Mouse (Mus musculus): ENCODE data around the gene Dpp6.
A peak's percentile ranks its signal among the peaks of the same experiment; 100 is the strongest.

The Dpp6 gene

DNA sequence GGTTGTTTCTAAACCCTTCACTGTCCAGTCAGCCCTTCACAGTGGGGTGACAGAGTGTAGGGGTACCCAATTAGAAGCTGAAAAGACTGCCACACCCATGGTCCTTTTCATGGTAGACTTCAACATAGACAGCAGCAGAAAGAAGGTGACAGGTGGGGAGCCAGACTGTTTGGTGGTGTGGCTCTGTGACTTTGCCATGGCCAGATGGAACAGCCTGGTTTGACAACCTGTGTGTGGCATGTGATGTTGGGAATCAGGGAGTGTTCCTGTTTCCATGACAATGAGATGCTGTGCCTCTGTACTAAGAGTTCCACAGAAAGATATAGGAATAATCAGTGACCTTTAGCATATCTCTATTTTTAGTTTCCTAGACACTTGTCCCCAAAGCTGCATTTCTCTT is 386.1 kb downstream of the Dpp6 start:
- peak; percentile 52 for DNase-seq

DNA sequence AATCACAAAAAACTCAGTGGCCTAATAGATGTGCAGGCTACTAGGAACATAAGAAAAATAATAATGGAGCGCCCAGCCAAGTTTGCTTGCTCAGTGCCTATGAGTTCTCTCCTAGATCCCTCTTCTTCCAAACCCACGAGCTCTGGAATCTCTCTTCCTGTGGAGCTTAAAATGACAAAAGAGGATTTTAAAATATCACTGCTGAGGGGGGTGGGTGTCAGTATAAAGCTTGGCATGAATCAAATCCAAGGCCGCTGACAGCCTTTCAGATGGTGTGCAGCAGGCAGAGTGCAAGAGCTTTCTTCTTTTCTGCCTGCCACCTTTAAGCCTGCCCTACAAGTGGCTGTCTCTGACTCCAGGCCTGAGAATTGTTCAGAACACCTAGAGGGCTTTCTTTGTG is 387.7 kb downstream of the Dpp6 start:
- no peak for DNase-seq

DNA sequence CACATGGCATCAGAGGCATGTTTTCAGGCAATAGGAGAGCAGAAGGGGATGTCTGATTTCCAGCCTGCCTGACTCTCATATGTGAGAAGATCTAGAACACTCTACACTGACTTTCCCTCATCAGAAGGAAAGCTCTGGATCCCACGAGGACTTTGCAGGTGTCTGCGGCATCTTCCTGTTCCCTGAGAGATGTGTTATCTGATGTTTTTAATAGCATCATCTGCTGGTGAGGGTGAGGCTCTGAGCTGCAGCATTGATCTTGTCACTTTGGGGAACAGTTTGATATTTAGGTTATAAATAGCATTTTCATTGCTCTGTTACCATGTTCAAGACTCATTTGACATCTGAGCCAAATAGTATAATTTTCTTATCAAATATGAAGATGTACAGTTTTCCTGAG is 388.8 kb downstream of the Dpp6 start:
- DNase-seq = no peak

DNA sequence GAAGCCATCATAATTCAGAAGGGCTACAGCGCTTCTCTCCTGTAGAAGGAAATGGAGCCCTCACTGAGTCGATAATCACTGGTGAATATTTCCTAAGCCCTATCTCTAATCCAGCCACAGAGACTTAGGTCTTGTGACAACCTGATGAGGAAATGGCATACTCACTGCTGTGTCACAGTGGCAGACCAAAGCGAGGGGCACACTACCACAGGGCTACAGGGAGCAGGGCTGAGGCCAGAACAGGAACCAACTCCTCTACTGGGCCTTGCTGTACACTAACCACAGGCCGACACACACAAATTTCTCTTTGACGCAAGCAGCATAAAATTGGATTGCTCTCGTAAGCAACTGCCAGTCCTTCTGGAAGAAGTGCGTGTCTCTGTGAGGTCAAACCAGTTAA is 389.2 kb downstream of the Dpp6 start:
- no peak for DNase-seq

DNA sequence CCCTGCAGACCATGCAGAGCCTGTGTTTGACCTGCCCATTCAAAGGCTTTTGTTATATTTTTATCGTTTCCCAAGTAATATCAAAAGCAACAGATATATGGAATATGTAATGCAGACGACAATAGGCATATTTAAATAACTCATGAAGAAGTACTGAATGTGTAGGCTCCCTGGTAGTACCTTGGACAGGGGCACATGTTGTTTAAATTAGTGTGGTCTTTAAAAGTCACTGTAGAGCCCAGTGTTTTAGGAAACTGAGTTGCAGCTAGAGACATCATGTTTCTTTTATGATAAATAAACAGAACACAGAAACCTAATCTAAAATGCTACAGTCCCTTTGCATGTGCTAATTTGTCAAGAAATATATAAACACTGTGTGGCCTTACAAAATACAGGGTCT is 403.1 kb downstream of the Dpp6 start:
- DNase-seq = no peak

DNA sequence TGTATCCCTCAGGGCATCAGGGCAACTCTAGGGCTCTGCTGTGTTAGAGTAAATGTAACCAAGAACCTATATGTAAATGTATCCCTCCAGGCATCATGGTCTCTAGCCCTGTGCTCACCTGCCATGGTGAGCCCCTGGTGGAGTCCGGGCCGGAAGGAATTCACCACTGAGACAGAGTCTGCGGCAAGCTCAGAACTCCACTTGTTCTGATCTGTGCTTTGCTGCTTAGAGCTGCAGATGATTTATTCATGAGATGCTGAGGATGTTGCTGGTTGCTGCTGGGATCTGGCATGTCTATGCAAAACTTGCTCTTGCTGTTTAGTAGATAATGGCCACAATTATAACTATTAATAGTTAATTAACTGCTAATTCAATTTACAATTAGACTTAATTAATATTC is 425.1 kb downstream of the Dpp6 start:
- no peak for DNase-seq

DNA sequence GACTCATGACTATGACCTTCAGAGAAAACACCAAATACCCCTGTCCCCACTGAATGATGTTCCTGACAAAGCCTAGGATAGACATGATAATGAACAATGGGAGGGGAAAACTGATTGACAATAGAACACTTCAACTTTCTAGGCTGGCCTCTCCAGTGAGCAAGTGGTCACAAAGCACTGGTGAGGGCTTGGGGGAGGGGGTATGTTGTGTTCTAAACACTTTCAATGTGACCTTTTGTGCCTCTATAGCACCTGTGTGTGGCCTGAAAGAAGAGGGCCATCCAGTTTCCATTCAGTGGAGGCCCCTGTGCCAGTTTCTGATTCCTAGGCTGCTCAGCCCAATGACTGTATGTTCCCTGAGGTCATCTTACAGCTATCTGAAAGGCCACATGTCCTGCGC is 426.2 kb downstream of the Dpp6 start:
- no peak for DNase-seq

DNA sequence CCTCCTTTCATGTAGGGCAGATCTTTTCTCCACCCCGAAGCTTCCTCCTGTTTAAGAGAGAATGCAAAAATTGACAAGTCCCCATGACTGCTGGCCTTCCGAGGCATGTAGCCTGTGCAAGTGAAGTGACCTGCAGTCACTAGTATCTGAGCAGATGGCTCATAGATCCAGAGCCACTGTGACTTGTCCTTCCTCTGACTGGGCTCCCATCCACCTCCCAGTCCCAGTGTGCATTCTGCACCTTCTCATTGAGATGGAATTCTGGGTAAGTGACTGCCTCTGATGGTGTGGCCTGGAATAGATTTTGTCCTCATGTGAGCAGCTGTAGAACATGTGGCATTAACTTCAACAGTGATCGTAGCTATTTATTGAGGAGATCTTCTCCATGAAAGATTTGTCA is 430.8 kb downstream of the Dpp6 start:
- no peak for DNase-seq

DNA sequence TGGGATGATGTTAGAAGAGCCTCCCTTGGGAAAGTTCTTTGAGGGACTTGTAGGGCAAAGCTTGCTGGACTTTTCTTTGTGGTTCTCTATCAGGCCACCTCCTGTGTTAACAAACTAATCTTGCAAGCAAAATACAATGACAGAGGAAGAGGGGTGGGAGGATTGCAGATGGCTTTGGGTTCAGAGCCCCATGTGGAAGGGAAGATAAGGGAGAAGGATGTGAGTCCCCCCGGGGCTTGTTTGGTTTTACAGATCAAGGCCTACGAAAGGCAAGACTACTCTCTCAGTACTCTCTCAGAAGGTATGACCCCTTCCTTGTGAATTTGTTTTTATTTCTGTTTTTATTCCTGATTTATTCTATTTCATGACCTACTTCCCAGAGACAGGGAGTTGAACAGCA is 431.7 kb downstream of the Dpp6 start:
- DNase-seq = no peak

DNA sequence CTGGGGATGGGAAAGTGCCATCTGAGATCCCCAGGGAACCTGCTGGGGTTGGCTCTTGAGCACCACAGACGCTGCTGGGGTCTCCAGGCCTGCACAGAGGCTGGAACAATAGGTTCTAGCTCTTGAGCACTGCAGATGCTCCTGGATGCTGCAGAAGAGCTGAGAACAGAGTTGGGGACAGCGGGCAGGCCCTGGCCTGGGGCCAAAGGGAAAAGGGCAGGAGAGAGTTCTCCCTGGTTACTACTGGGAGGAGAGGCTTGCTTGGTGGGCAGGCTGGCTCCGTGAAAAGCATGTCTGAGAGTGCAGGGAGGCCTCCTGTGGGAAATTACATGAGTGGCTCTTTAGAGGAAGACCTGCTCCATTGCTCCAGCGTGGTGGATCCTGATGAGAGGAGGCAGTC is 432.9 kb downstream of the Dpp6 start:
- no peak for DNase-seq

DNA sequence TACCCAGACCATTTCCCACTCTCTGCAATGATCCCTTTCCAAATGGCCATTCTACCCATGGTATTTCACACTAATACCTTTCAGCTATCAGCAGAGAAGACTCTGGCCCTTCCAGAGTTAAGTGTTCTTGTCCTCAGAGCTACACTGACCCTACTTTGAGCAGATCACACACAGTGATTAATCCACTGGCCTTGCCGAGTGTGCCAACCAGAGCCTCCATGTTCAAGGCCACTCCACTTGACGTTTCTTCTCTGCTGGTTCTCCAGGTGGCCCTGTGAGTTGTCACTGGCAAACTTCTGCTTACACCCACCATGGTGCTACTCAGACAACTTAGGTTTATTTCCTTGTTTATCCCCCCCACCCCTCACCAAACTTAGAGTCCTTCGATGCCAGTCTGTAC is 433.9 kb downstream of the Dpp6 start:
- no peak for DNase-seq

DNA sequence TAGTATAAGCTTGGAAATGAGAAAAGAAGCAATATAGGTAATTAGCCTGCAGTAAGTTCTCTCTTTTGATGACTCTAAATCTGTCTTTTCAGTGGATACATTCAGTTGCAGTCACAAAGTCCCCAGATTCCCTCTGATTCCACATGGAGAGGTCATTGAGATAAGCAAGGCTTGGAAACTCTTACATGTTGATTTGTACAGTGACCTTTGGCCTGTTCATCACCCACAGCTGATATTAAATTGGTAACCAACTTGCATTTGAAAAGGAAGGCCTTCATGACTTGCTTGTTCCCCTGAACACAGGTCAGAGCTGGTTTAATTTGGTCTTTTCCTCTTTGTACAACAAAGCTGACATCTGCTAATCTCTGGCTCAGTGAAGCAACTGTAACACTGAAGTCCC is 434.4 kb downstream of the Dpp6 start:
- no peak for DNase-seq

DNA sequence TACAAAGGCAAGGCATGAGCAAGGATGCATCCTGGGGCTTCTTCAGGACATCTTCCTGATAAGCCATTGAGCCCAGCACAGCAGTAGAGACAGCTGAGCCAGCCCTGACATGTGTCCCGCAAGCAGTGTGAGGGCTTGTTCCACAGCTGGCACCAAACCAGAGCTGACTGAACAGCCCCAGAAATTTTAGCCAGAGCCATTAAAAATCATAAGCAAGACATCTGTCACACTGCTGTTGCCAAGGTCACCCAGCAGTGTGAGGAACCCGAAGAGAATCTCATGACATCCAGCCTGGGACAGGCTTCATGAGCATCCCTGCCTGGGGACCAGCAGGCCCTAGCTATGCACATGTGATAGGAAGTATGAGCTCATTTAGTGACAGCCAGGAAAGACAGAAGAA is 438.2 kb downstream of the Dpp6 start:
- no peak for DNase-seq

DNA sequence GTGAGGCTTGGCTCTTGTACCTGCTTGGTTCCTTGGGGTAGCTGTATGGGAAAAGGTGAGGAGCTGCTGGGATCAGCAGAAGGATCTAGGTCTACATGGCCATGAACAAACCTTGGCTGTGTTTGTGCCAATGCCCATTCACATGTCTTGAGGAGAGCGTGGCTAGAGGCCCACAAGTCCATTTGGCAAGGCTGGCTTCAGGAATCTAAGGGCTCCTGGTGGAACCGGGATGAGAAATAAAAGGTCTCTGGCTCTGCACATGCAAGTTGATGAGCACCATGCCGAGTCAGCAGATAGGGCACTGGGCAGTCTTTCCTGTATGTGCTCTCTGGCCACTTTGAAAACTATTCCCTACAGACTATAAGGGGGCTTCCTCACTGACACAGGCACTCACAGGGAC is 441.6 kb downstream of the Dpp6 start:
- peak; percentile 35 for DNase-seq

DNA sequence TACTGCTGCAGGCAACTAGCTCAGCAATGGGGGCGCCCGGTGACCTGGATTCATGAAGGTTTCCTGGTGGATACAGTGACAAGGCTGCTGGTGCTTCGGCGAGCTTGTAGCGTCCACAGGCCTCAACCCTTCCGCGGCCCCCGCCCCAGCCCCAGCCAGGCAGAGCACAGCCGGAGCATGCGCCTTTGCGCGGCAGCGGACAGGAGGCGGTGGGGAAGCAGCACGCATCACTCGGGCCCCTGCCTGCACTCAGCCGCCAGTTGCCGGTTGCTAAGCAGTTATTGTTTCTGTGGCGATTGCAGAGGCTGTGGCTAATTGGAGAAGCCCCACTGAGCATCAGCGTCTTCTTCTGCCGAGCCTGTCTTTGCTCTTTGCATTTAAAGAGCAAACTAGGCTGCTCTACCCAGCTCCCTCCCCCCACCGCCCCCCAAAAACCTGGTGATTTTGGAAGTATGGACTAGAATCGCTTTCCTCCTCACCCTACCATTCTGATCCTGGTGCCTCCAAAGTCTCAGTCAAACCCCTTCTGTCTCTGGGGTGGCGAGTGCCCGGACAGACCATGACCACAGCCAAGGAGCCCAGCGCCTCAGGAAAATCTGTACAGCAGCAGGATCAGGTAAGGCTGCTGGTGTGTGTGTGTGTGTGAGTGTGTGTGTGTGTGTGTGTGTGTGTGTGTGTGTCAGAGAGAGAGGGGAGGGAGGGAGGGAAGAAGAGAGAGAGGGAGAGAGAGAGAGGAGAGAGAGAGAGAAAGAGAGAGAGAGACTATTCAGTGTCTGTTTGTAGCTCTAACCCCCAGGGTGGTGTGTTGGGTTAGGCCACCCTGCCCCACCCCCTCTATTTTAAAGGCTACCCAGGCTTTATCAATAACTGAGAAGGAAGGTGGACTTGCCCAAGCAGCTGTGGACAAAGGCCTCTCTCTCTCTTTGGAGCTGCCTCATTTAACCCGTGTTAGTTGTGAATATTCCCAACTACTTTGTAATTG is 445.0 kb downstream of the Dpp6 start:
- DNase-seq = peak; percentile 60

DNA sequence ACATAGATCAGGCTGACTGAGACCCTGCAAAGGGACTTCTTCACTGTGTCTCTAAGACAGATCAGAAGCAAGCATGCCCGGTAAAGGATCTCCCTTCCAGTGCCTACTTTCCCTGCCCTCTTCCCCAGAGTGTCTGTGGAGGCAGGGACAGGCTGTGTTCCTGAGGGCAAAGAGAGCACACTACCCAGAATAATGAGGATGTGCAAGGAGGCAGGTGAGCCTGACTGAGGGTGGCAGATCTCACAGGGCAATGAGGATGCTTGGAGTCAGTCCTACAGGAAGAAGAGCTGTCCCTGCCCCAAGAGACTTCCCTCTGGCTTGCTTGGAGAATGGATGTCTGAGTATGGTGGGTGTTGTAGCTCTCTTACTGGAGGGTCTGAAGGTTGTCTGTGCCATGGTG is 445.7 kb downstream of the Dpp6 start:
- peak; percentile 36 for DNase-seq

DNA sequence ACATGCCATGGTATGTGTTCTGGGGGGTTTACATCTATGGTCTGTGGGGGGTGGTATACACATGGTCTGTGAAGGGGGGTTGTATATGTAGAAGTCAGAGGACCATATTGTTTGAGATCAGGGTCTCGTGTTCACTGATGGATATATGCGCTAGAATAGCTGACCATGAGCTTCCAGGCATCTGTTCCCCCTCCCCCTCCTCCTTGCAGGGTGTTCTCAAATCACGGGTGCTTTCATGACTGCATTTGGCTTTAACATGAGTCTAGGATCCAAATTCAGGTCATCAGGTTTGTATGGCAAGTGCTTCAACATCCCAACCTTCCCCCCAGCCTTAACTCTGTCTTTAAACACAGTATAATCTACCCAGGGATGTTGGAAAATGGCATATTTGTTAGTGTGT is 448.3 kb downstream of the Dpp6 start:
- DNase-seq = no peak

DNA sequence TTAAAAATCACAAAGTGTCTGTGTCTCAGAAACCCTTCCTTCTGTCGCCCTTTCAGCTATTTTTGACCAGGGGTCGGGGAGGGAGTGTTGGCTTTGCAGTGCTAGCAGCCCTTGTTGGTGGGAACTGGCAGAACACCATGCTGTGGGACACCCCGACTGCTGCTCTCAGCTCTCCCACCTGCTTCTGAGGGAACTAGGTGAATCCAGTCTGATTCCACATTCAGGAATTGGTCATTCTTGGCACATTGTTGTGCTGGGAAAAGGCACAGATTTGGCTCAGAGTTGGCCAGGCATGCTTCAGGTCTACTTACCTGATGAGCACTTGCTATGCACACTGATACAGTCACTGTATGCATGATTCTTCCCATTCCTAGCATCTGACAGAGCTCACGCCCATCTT is 454.3 kb downstream of the Dpp6 start:
- DNase-seq = peak; percentile 49

DNA sequence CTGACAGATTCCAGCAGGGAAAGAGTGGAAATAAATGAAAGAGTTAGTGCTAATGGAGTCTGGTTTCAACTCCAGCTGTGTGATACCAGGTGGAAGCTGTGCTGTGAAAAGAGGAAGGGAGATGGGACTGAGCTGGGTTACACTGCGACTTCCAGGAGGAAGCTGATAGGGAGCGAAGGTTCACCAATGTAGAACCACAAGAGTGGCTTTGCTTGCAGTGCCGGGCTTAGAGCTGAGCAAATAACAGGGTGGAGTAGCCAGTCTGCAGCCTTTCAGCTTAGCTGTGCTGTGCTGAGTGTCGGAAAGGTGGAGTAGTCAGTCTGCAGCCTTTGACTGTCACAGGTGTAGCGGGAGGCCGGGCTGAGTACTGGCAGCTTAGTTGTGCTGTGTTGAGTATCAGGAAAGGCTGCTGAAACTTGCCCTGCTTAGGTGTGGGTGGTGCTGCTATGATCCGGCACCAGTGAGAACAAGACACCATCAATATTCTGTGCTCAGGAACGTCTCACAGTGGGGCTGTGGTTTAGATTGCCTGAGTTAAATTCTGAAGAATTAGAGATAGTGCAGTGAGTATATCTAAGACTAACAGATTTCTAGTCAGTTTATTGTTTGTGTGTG is 457.9 kb downstream of the Dpp6 start:
- no peak for DNase-seq

DNA sequence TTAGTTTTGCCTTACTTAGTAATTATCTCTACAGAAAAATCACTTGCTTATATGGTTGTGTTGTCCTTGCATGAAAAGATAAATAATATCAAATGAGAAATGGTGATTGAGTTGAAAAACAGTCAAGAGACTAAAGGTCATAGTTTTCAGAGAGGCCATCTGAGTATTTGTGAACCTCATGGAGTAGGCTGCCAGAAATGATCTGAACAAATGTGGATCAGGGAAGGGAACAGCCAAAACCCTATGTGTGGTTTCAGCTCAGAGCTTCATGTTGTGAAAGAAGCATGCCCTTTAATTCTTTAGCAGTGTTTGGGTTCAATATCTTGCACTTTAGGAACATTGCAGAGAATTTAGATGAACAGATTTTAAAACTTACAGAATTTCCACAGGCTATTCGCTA is 458.9 kb downstream of the Dpp6 start:
- no peak for DNase-seq

DNA sequence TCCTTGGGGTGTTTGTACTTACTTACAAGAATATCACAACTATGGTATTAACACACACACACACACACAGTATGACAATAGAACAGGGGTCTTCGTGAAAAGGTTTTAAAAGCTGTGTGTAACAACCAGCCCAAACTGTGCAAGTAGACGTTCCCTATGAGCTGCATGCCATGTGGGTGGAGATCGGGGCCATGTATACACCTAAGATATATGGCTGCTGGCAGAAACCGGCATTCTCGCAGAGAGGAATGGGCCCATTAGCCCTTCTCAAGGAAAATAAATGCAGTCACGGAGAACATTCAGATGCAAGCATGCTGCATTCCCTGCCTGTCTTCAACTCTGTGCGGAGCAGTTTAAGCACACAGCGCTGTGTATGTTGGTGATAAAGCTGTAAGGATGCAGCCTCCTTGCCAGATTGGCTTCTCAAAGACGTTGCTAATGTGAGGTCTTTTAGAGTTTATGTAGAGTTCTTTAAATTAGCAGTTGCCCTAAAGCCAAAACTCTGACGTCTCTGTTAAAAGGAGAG is 461.2 kb downstream of the Dpp6 start:
- no peak for DNase-seq

DNA sequence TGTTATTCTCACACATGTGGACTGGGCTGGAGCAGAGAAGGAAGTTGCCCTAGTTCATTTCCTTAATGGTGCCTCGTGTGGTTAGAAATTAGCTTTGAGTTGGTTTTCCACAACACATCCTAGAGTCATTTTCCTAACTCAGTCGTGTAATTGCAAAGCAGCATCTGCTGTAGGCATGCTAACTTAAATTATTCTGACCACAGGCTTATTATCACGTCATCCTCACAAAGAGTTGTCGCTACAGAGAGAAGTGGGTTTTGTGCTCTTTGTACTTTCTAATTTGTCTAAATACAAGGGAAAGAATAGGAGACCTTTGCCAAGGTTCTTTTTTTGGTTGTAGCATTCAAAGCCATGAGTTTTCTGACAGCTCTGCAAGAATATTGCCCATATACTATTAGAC is 469.9 kb downstream of the Dpp6 start:
- no peak for DNase-seq

DNA sequence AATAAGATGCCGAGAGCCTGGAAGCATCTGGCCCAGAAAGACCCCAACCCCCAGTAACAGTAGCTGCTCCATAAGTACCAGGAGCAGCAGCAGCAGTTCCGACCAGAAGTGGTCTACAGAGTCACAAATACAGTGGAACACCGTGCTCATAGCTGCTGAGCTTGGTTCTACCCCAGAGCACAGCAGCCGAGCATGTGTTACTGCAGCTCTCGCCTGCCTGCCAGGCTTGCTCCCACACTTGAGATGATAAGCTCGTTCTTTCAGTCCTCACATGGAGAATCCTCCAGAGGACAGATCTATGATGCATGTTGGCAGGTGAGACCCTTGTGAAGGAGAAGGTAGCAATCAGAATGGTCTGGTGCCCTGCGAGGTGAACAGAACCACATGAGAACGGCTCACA is 474.4 kb downstream of the Dpp6 start:
- no peak for DNase-seq

DNA sequence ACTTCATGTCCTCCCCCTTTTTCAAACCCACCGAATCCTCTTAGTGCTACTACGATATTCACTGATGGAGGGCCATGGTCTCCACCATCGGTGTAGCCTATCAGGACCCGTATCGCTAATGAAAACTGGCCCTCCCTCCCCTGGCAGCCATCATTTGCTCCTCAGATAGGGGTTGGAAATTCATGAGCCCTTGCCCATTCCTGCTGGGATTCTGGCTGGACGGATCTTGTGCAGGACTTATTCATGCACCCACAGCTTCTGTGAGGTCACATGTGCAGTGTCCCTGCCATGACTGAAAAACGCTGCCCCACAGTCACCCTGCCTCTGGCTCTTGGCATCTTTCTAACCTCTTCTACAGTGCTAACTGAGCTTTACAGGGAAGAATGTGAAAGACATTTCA is 475.2 kb downstream of the Dpp6 start:
- no peak for DNase-seq
